Mouse (Mus musculus) neural tube, embryonic 12.5 days (tissue): ENCODE data around the gene Abcc6. TPM values are rescaled to one million over a fixed set of nuclear protein-coding genes. Genes with fewer than 3 reads are reported as not detected.

Experiments used
- ATAC-seq: fragments of 200-750 bp; cut with Nextera tagmentation; 2 replicates; pipeline ENCODE4 v1.8.0; 2017; ENCODE audit warnings: low read depth, mild to moderate bottlenecking, moderate TSS enrichment, moderate library complexity; ENCODE audit not compliant: low FRiP score
- H3K27ac ChIP-seq: fragments of 300-500 bp; sonication (generic); 2 replicates; pipeline ENCODE4 v1.5.1; 2016
- H3K27me3 ChIP-seq: fragments of 300-500 bp; sonication (generic); replicated peaks from 2 replicates; pipeline ENCODE4 v1.6.1; 2016; ENCODE audit warnings: mild to moderate bottlenecking
- H3K36me3 ChIP-seq: fragments of 300-500 bp; sonication (generic); 2 replicates; pipeline ENCODE4 v1.6.1; 2016; ENCODE audit warnings: mild to moderate bottlenecking
- H3K4me1 ChIP-seq: fragments of 300-500 bp; sonication (generic); 2 replicates; pipeline ENCODE4 v1.6.1; 2016
- H3K4me2 ChIP-seq: fragments of 300-500 bp; sonication (generic); replicated peaks from 2 replicates; pipeline ENCODE4 v1.6.1; 2016; ENCODE audit warnings: mild to moderate bottlenecking
- H3K4me3 ChIP-seq: fragments of 300-500 bp; sonication (generic); 2 replicates; pipeline ENCODE4 v1.5.1; 2016
- H3K9ac ChIP-seq: fragments of 300-500 bp; sonication (generic); 2 replicates; pipeline ENCODE4 v1.6.1; 2016; ENCODE audit warnings: mild to moderate bottlenecking
- H3K9me3 ChIP-seq: fragments of 300-500 bp; sonication (generic); 2 replicates; pipeline ENCODE4 v1.6.1; 2016; ENCODE audit warnings: mild to moderate bottlenecking
- WGBS: fragments of 180-500 bp; shearing (Covaris S2); methylation state at CpG from one replicate; pipeline ENCODE4 v1.1.7; 2016; 5-methylcytosine and 5-hydroxymethylcytosine counted together
- polyA plus RNA-seq: library from polyadenylated mRNA; unstranded; fragments of >200 nt; fragmentation: Nextera tagmentation; extraction: Ambion mirVana; gene quantifications from 2 replicates; pipeline ENCODE4 v1.2.1, GENCODE M21; 2016

Abcc6 gene
- polyA plus RNA-seq, 1 experiment from 2014 or later: 0.71 TPM

DNA sequence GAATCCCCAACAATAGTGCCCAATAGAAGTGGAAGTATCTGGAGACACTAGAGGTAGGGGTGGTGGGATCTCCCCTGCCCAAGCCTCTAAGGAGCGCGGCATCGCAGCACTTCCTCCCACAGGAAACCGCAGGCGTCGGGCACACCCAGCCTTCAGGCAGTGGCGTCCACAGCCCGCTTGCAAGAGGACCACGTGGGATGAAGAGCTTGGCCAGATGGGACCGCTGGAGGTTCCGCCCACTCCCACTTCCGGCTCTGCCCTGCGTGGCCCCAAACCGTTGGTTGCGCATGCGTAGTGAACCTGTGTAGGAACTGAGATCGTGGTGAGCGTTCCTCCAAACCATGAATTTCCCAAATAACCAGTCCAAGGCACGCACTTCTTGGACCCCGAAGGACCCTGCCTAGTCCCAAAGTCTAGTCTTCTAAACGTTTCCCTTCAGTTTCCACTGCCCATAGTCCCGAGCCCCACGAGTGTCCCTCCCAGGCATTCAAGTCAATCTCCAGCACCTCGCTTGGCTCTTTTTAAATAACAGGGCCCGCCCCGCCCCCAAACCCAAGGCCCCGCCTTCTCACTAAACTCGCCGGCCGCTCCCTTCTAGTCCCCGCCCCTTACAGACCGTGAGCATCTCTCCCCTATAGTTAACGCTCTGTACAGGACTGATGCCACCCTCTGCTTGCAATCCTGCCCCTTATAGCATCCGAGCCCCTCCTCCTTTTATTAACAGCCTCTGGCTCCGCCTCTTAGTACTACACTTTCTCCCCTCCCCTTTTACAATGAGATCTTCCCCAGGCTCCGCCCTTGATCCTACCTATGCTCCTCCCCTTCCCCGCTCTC is 107.0 kb downstream of the Abcc6 start:
- peaks cover 13% of the 10 kb centered on the region; the same call in 1 of the 2 replicates for H3K4me1 ChIP-seq
- WGBS: under 1% methylated on average over 37 of the region's 37 CpGs
- ATAC-seq: peak; percentile 91
- no peaks in the 10 kb centered on the region for H3K36me3 ChIP-seq
- H3K4me3 ChIP-seq: peak overlapping the region; percentile 41
- H3K9ac ChIP-seq: peak overlapping the region; percentile 3; the same call in 1 of the 2 replicates
- H3K4me2 ChIP-seq: peak overlapping the region; percentile 63
- H3K27me3 ChIP-seq: no peaks in the 10 kb centered on the region; the same call in 1 of the 2 replicates
- no peaks in the 10 kb centered on the region for H3K9me3 ChIP-seq
- peak overlapping the region; percentile 54 for H3K27ac ChIP-seq

DNA sequence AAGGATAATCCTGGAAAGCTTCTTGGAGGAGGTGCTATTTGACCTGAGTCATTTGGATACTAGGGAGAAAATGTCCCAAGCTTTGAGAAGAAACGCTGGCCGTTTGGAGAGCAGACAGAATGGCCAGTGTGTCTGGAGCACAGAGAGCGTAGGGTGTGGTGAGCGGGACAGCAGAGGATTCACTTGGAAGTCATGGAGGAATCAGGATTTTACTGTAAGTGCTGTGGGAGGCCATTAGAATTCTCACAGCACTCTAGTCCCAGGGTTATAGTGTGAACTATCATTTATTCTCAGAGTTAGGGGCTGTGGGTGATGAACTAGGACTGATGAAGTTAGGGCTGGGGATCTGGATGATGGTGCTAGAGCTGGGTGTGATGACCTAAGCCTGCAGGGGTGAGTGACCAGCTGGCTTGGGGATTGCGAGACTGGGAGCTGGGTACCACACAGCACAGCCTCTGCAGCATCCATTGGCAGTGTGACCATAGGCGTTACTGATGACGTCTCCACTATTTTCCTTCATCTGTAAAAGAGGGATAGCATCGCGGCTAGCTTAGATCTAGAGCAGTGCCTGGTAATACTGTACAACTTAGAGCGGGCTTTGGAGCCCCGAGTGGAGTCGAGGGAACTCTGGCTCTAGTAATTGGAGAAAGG is 108.0 kb downstream of the Abcc6 start:
- no peak overlapping the region for H3K27ac ChIP-seq
- H3K9ac ChIP-seq: no peak overlapping the region

GRCm38 (mm10) chr7:45921242-45921621 is 108.9 kb downstream of the Abcc6 start, which contains the start of gene Emp3:
Gene Emp3 (minus strand): TSS chr7:45921404.
- Histone ChIP-seq H3K4me3 (peak within 1 kb of the TSS; percentile 11; the same call in 1 of the 2 replicates), H3K4me2 (peak within 1 kb of the TSS; percentile 42)
- no peak for ATAC-seq

More for the DNA sequence above, 108.0 kb downstream of the Abcc6 start:
- H3K4me2 ChIP-seq: peak overlapping the region; percentile 63; the same call in 1 of the 2 replicates
- no peaks in the 10 kb centered on the region for H3K27me3 ChIP-seq
- no peaks in the 10 kb centered on the region for H3K36me3 ChIP-seq
- H3K4me3 ChIP-seq: no peak overlapping the region
- H3K9me3 ChIP-seq: no peaks in the 10 kb centered on the region
- WGBS: 85% methylated on average over 12 of the region's 12 CpGs
- H3K4me1 ChIP-seq: peaks cover 24% of the 10 kb centered on the region
- ATAC-seq: no peak

GRCm38 (mm10) chr7:45920583-45921241 is 109.4 kb downstream of the Abcc6 start:
- 56% methylated on average over 9 of the region's 9 CpGs for WGBS
- no peak overlapping the region for H3K9ac ChIP-seq
- H3K27me3 ChIP-seq: no peaks in the 10 kb centered on the region
- peak overlapping the region; percentile 11; the same call in 1 of the 2 replicates for H3K4me3 ChIP-seq
- peak overlapping the region; percentile 42 for H3K4me2 ChIP-seq
- no peaks in the 10 kb centered on the region for H3K9me3 ChIP-seq
- H3K36me3 ChIP-seq: no peaks in the 10 kb centered on the region
- no peak overlapping the region for H3K27ac ChIP-seq
- H3K4me1 ChIP-seq: peaks cover 38% of the 10 kb centered on the region
- ATAC-seq: no peak

More at GRCm38 (mm10) chr7:45921242-45921621, 108.9 kb downstream of the Abcc6 start, which contains the start of gene Emp3:
- H3K9ac ChIP-seq: no peak within 1 kb of the TSS
- no peaks in the 10 kb centered on the region for H3K9me3 ChIP-seq
- no peak within 1 kb of the TSS for H3K27ac ChIP-seq
- peaks cover 33% of the 10 kb centered on the region for H3K4me1 ChIP-seq
- no peaks in the 10 kb centered on the region for H3K36me3 ChIP-seq
- WGBS: 55% methylated on average over 9 of the region's 9 CpGs
- no peaks in the 10 kb centered on the region for H3K27me3 ChIP-seq

- no peaks in the 10 kb centered on the region for H3K27me3 ChIP-seq
- no peak overlapping the region; the same call in 1 of the 2 replicates for H3K4me2 ChIP-seq
- no peak overlapping the region for H3K27ac ChIP-seq
- no peak overlapping the region for H3K4me3 ChIP-seq
- H3K9ac ChIP-seq: no peak overlapping the region
- H3K36me3 ChIP-seq: no peaks in the 10 kb centered on the region
- no peak for ATAC-seq
- peaks cover 38% of the 10 kb centered on the region for H3K4me1 ChIP-seq
- WGBS: 78% methylated on average over 4 of the region's 4 CpGs
- no peaks in the 10 kb centered on the region for H3K9me3 ChIP-seq
Measured at GRCm38 (mm10) chr7:45919761-45920160, 110.3 kb downstream of the Abcc6 start.

GRCm38 (mm10) chr7:45919083-45919671 is 110.9 kb downstream of the Abcc6 start:
- H3K36me3 ChIP-seq: no peaks in the 10 kb centered on the region; the same call in 1 of the 2 replicates
- H3K4me2 ChIP-seq: no peak overlapping the region
- no peak overlapping the region for H3K9ac ChIP-seq
- H3K27ac ChIP-seq: no peak overlapping the region
- 70% methylated on average over 14 of the region's 14 CpGs for WGBS
- no peak overlapping the region for H3K4me3 ChIP-seq
- no peak for ATAC-seq
- H3K9me3 ChIP-seq: no peaks in the 10 kb centered on the region
- peaks cover 36% of the 10 kb centered on the region for H3K4me1 ChIP-seq
- H3K27me3 ChIP-seq: no peaks in the 10 kb centered on the region

DNA sequence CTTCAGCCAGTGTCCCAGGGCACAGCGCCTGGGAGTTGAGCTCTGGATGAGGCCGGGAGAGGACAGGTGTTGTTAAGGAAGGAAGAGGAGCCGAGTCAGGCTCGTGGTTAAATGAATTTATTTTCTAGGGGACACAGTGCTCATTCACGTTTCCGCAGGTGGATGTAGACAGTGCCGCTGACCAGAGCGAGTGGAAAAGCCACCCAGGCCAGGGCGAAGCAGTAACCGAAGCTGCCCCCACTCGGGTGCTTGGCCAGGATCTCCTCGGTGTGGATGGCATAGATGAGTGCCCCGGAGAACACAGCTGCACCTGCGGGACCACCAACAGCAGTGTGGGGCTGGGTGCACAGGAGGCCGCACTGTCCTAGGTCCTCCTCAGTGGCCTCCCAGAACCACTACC is 112.2 kb downstream of the Abcc6 start:
- peaks cover 31% of the 10 kb centered on the region for H3K4me1 ChIP-seq
- 0 out of 2 replicates have a peak overlapping the region, but pooled peaks have one; percentile 3 for H3K9ac ChIP-seq
- H3K9me3 ChIP-seq: no peaks in the 10 kb centered on the region
- 87% methylated on average over 15 of the region's 15 CpGs for WGBS
- H3K4me2 ChIP-seq: peak overlapping the region; percentile 53; the same call in 1 of the 2 replicates
- ATAC-seq: no peak
- no peaks in the 10 kb centered on the region for H3K27me3 ChIP-seq
- no peak overlapping the region for H3K27ac ChIP-seq
- H3K36me3 ChIP-seq: no peaks in the 10 kb centered on the region; the same call in 1 of the 2 replicates
- H3K4me3 ChIP-seq: no peak overlapping the region

Other genes with a start within 250 kb of the Abcc6 start
- gene Lmtk3, start 246.6 kb downstream of the Abcc6 start, polyA plus RNA-seq: 10.9 and 14.1 TPM in 2 replicates
- 2.1 and 2.4 TPM in 2 replicates for gene Sult2b1, start 245.6 kb downstream of the Abcc6 start, polyA plus RNA-seq
- 305 and 308 TPM in 2 replicates for gene Cyth2, start 215.7 kb downstream of the Abcc6 start, polyA plus RNA-seq
- gene Kcnj14, start 205.5 kb downstream of the Abcc6 start, polyA plus RNA-seq: 0.86 and 0.87 TPM in 2 replicates
- 48.3 and 50.7 TPM in 2 replicates for gene Grwd1, start 199.4 kb downstream of the Abcc6 start, polyA plus RNA-seq
- gene Kdelr1, start 157.5 kb downstream of the Abcc6 start, polyA plus RNA-seq: 41.8 and 54.4 TPM in 2 replicates
- 1.3 and 1.5 TPM in 2 replicates for gene Grin2d, start 151.9 kb downstream of the Abcc6 start, polyA plus RNA-seq
- 0.22 and 0.56 TPM in 2 replicates for gene Syngr4, start 133.6 kb downstream of the Abcc6 start, polyA plus RNA-seq
- 3.9 and 4.4 TPM in 2 replicates for gene Tmem143, start 133.4 kb downstream of the Abcc6 start, polyA plus RNA-seq
- gene Emp3, start 108.9 kb downstream of the Abcc6 start, polyA plus RNA-seq: 32.8 and 33.2 TPM in 2 replicates
- gene Ccdc114, start 106.2 kb downstream of the Abcc6 start, polyA plus RNA-seq: 2.8 and 3.7 TPM in 2 replicates
- 33.3 and 36.4 TPM in 2 replicates for gene Nomo1, start 3.4 kb upstream of the Abcc6 start, polyA plus RNA-seq
- gene Kcnj11, start 70.5 kb upstream of the Abcc6 start, polyA plus RNA-seq: 0.64 and 0.79 TPM in 2 replicates
- 6.0 and 7.6 TPM in 2 replicates for gene Abcc8, start 149.7 kb upstream of the Abcc6 start, polyA plus RNA-seq
- 2.7 and 3.6 TPM in 2 replicates for gene Ush1c, start 208.2 kb upstream of the Abcc6 start, polyA plus RNA-seq
- gene Otog, start 210.7 kb upstream of the Abcc6 start, polyA plus RNA-seq: 0.11 and 0.14 TPM in 2 replicates